Mouse (Mus musculus) CD8-positive naive resting alpha-beta T cell, adult 2 months (primary cell): Measurements from ENCODE around the gene Prps1l3.

Experiments used
- DNase-seq, 2 experiments: peaks; one replicate each; pipeline ENCODE4 v3.0.0; 2022; ENCODE audit warnings: low read depth in 2 of 2, low spot score in 2 of 2

Prps1l3 gene

GRCm38 (mm10) chr12:57243671-57244495 lies 13.7 kb downstream of the Prps1l3 start:
- DNase-seq: no peak

- no peak for DNase-seq
Observed at GRCm38 (mm10) chr12:57258572-57258971, 28.4 kb downstream of the Prps1l3 start.

- DNase-seq: no peak
Observed at GRCm38 (mm10) chr12:57275456-57275855, 45.2 kb downstream of the Prps1l3 start.

- no peak for DNase-seq
Observed at GRCm38 (mm10) chr12:57281155-57282114, 51.2 kb downstream of the Prps1l3 start.

GRCm38 (mm10) chr12:57285303-57286059 lies 55.3 kb downstream of the Prps1l3 start:
- DNase-seq: no peak
